Mouse (Mus musculus): ENCODE data around the gene Dlg3.
A peak's percentile ranks its signal among the peaks of the same experiment; 100 is the strongest.

DNA sequence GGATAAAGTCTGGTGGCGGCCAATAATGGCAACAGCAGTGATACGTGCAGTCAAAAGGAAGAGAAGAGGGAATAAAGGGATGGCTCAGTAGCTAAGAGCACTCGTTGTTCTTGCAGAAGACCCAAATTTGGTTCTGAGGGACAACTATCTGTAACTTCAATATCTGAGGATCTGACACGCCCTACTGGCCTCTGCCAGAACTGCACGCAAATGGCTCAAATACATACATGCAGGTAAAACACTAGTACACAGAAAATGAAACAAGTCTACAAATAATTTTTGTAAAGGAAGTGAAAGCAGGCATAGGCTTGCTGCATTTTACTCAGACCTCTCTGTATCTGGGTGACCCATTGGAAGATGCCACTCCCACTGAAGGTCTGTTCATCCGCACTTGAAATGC is 1.7 kb upstream of the Dlg3 start:
- TF ChIP-seq CTCF (IDR thresholded peaks at IDR 0.05; ENCODE audit: low read depth) = peak; percentile 3; the same call in 1 of the 2 replicates
- TF ChIP-seq EP300 (IDR thresholded peaks at IDR 0.05; ENCODE audit: low read depth) = no peak

Measured in liver, embryonic 14.5 days (tissue).